8 mouse cellular contexts compared by ENCODE assay signal in the genomic region with DNA sequence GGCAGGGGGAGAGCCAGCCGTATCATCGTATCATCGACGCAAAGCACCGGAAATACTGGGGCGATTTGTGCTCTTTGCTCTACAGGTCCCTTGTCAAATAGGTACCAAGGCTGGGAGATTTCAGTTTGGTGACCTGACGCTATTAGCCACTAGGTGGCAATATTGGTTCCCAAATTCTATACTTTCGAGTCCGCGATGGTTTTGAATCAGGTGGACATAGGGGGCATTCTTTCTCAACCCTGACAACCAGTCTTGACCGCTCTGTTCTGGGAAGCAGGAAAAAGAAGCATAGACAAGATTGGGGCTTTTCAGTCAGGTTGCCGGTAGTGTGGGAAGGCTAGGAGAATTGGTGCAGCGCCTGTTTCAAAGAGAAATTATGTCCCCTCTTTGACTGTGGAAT. TPM values are rescaled to one million over a fixed set of nuclear protein-coding genes. Genes with fewer than 3 reads are reported as not detected.
DNase-seq lines count a peak whose midpoint lies in the region; ATAC-seq and TF ChIP-seq lines count a peak whose summit lies in the region.

No protein-coding gene starts in this region.

- intact Hi-C loops in left cerebral cortex, postnatal 14 days (cut with DNase I) = loop anchor here (1.0 to 2.0 kb wide), 4 partner anchors 67 to 147 kb away; a partner anchor contains a TSS

- DNase-seq in urinary bladder, postnatal 14 days (ENCODE audit: low spot score) = peak; percentile 65
- no peak for DNase-seq in urinary bladder, adult 2 months (ENCODE audit: low spot score)
- peak; percentile 44 for DNase-seq in gastrocnemius, postnatal 10 days
- DNase-seq in left cerebral cortex, postnatal 14 days (ENCODE audit: low spot score in 2 of 2) = peak; percentile 84 to 87
- DNase-seq in right cerebral cortex, postnatal 14 days = peak; percentile 36

- H3K4me1 ChIP-seq in cortical plate, adult 2 months (ENCODE audit: control insufficient read depth, insufficient read depth, low read length) = peaks cover 1% of the 10 kb centered on the region; the same call in 1 of the 2 replicates
- H3K4me1 ChIP-seq in intestine, embryonic 15.5 days (replicated peaks) = 0 out of 2 replicates have a peak, but pooled peaks cover 2% of the 10 kb centered on the region

- H3K36me3 ChIP-seq in intestine, embryonic 15.5 days = no peaks in the 10 kb centered on the region

- peak; percentile 66 for TF ChIP-seq CTCF in cortical plate, adult 2 months (IDR thresholded peaks at IDR 0.05; ENCODE audit: extremely low read depth, insufficient read depth, low read length)

- H3K9ac ChIP-seq in intestine, embryonic 15.5 days = no peak overlapping the region; the same call in 1 of the 2 replicates

- peak overlapping the region; percentile 70 for H3K4me2 ChIP-seq in intestine, embryonic 15.5 days (replicated peaks)

- no peak overlapping the region for H3K27ac ChIP-seq in cortical plate, adult 2 months (ENCODE audit: insufficient read depth, low read length)
- H3K27ac ChIP-seq in intestine, embryonic 15.5 days = no peak overlapping the region

- no peak for TF ChIP-seq POLR2A in cortical plate, adult 2 months (IDR thresholded peaks at IDR 0.05; ENCODE audit: extremely low read depth, insufficient read depth, low read length)

- under 1% methylated on average over 13 of the region's 13 CpGs for WGBS in intestine, embryonic 15.5 days

- H3K27me3 ChIP-seq in intestine, embryonic 15.5 days (replicated peaks) = no peaks in the 10 kb centered on the region

- H3K4me3 ChIP-seq in cortical plate, adult 2 months (ENCODE audit: insufficient read depth, low read length) = peak overlapping the region; percentile 44
- peak overlapping the region; percentile 27 for H3K4me3 ChIP-seq in intestine, embryonic 15.5 days (replicated peaks)

- peak; percentile 58 for ATAC-seq in intestine, embryonic 15.5 days
- ATAC-seq in megakaryocyte-erythroid progenitor cell, adult 5-6 weeks (replicated peaks; ENCODE audit: low FRiP score, low TSS enrichment, poor library complexity, severe bottlenecking) = peak; percentile 49

- no peaks in the 10 kb centered on the region for H3K9me3 ChIP-seq in intestine, embryonic 15.5 days

RNA-seq across cellular contexts. Expression of a gene that starts 2.1 kb away (rescaled TPM):
- polyA plus RNA-seq in urinary bladder, adult 2 months (2012; rRNA removed) = 0.40 and 0.47 TPM in 2 replicates
- 0.09 TPM in 1 of 2 replicates, not detected in the other for polyA plus RNA-seq in cortical plate, adult 2 months (2012; rRNA removed)
- total RNA-seq in gastrocnemius, postnatal 10 days (2021) = under 1 TPM in 1 of 2 experiments, not detected in 1; 0.50 TPM
- 0.19 and 0.21 TPM in 2 replicates for polyA plus RNA-seq in intestine, embryonic 15.5 days (2015; fragmentation: Nextera tagmentation; extraction: Ambion mirVana)
- not detected for total RNA-seq in left cerebral cortex, postnatal 14 days (2021)
- 1.4 and 5.7 TPM in 2 replicates for total RNA-seq in megakaryocyte-erythroid progenitor cell, adult 5-6 weeks (2014; fragmentation: Nextera tagmentation)
- not detected in 2 replicates for total RNA-seq in megakaryocyte-erythroid progenitor cell, adult 5-6 weeks (2017)

RNA-seq across cellular contexts. Expression of a gene that starts 15.5 kb away (rescaled TPM):
- polyA plus RNA-seq in urinary bladder, adult 2 months (2012; rRNA removed) = 0.06 and 0.14 TPM in 2 replicates
- polyA plus RNA-seq in cortical plate, adult 2 months (2012; rRNA removed) = 0.04 and 0.06 TPM in 2 replicates
- not detected for total RNA-seq in gastrocnemius, postnatal 10 days (2021)
- polyA plus RNA-seq in intestine, embryonic 15.5 days (2015; fragmentation: Nextera tagmentation; extraction: Ambion mirVana) = 0.11 and 0.15 TPM in 2 replicates
- not detected for total RNA-seq in left cerebral cortex, postnatal 14 days (2021)
- not detected in 2 replicates for total RNA-seq in megakaryocyte-erythroid progenitor cell, adult 5-6 weeks (2014; fragmentation: Nextera tagmentation)
- not detected in 2 replicates for total RNA-seq in megakaryocyte-erythroid progenitor cell, adult 5-6 weeks (2017)

RNA-seq across cellular contexts. Expression of a gene that starts 27.4 kb away (rescaled TPM):
- polyA plus RNA-seq in urinary bladder, adult 2 months (2012; rRNA removed) = 129 and 169 TPM in 2 replicates
- 169 and 194 TPM in 2 replicates for polyA plus RNA-seq in cortical plate, adult 2 months (2012; rRNA removed)
- total RNA-seq in gastrocnemius, postnatal 10 days (2021) = 100 to 1,000 TPM in 1 of 2 experiments, 10 to 100 TPM in 1; 90.7 to 110 TPM
- 105 and 107 TPM in 2 replicates for polyA plus RNA-seq in intestine, embryonic 15.5 days (2015; fragmentation: Nextera tagmentation; extraction: Ambion mirVana)
- total RNA-seq in left cerebral cortex, postnatal 14 days (2021) = 100 to 1,000 TPM; 183 to 184 TPM
- 222 and 244 TPM in 2 replicates for total RNA-seq in megakaryocyte-erythroid progenitor cell, adult 5-6 weeks (2014; fragmentation: Nextera tagmentation)
- total RNA-seq in megakaryocyte-erythroid progenitor cell, adult 5-6 weeks (2017) = 267 and 293 TPM in 2 replicates

RNA-seq across cellular contexts. Expression of a gene that starts 28.1 kb away (rescaled TPM):
- 55.7 and 64.4 TPM in 2 replicates for polyA plus RNA-seq in urinary bladder, adult 2 months (2012; rRNA removed)
- polyA plus RNA-seq in cortical plate, adult 2 months (2012; rRNA removed) = 35.1 and 37.9 TPM in 2 replicates
- 10 to 100 TPM; 16.2 to 16.9 TPM for total RNA-seq in gastrocnemius, postnatal 10 days (2021)
- 83.7 and 84.8 TPM in 2 replicates for polyA plus RNA-seq in intestine, embryonic 15.5 days (2015; fragmentation: Nextera tagmentation; extraction: Ambion mirVana)
- 10 to 100 TPM; 23.4 to 23.8 TPM for total RNA-seq in left cerebral cortex, postnatal 14 days (2021)
- 37.1 and 42.0 TPM in 2 replicates for total RNA-seq in megakaryocyte-erythroid progenitor cell, adult 5-6 weeks (2014; fragmentation: Nextera tagmentation)
- total RNA-seq in megakaryocyte-erythroid progenitor cell, adult 5-6 weeks (2017) = 42.4 and 58.4 TPM in 2 replicates
